Mouse (Mus musculus) MEL (cell line): ENCODE measurements around the gene Gm10447. TPM values are rescaled to one million over a fixed set of nuclear protein-coding genes. Genes with fewer than 3 reads are reported as not detected.

ENCODE experiments used
- DNase-seq: peaks from one replicate; pipeline ENCODE4 v3.0.0; 2011; ENCODE audit warnings: low read depth, low spot score
- H3K27ac ChIP-seq: 2 replicates; pipeline ENCODE4 v1.5.1; 2012; ENCODE audit warnings: low read depth, mild to moderate bottlenecking, control low read depth, low read length, moderate library complexity; ENCODE audit not compliant: control insufficient read depth
- H3K27me3 ChIP-seq, 2 experiments: fragments of 150-350 bp in 1 of 2; sonication (generic) in 1 of 2; 2 replicates each; pipeline ENCODE4 v1.6.1; 2012; ENCODE audit warnings: low read length in 2 of 2, mild to moderate bottlenecking in 2 of 2, improper control_type of control experiment in 1 of 2, moderate library complexity in 1 of 2; ENCODE audit not compliant: insufficient read depth in 2 of 2, control insufficient read depth in 1 of 2
- H3K36me3 ChIP-seq, 2 experiments: 2 replicates each; pipeline ENCODE4 v1.6.1; 2012 to 2014; ENCODE audit warnings: low read length in 2 of 2, improper control_type of control experiment in 1 of 2, inconsistent platforms in 1 of 2, mild to moderate bottlenecking in 1 of 2; ENCODE audit not compliant: insufficient read depth in 2 of 2, control insufficient read depth in 1 of 2
- H3K4me1 ChIP-seq, 2 experiments: fragments of 150-350 bp in 1 of 2; sonication (generic) in 1 of 2; 2 replicates each; pipeline ENCODE4 v1.6.1; 2012; ENCODE audit warnings: low read length in 2 of 2, improper control_type of control experiment in 1 of 2, mild to moderate bottlenecking in 1 of 2; ENCODE audit not compliant: insufficient read depth in 2 of 2, control insufficient read depth in 1 of 2
- H3K4me3 ChIP-seq, 2 experiments: fragments of 150-350 bp in 1 of 2; sonication (generic) in 1 of 2; 2 replicates each; pipeline ENCODE4 v1.5.1; 2012; ENCODE audit warnings: low read depth in 2 of 2, low read length in 2 of 2, mild to moderate bottlenecking in 2 of 2, moderate library complexity in 2 of 2, control low read depth in 1 of 2, improper control_type of control experiment in 1 of 2; ENCODE audit not compliant: control insufficient read depth in 1 of 2, insufficient read depth in 1 of 2
- H3K79me2 ChIP-seq: 2 replicates; pipeline ENCODE4 v1.6.1; 2012; ENCODE audit warnings: mild to moderate bottlenecking, low read length, moderate library complexity; ENCODE audit not compliant: control insufficient read depth, poor library complexity, insufficient read depth
- H3K9ac ChIP-seq: 2 replicates; pipeline ENCODE4 v1.6.1; 2012; ENCODE audit warnings: low read depth, mild to moderate bottlenecking, control low read depth, low read length, moderate library complexity; ENCODE audit not compliant: control insufficient read depth, poor library complexity, severe bottlenecking
- H3K9me3 ChIP-seq: fragments of 150-350 bp; sonication (generic); replicated peaks from 2 replicates; pipeline ENCODE4 v1.6.1; 2012; ENCODE audit warnings: mild to moderate bottlenecking, low read length, improper control_type of control experiment, moderate library complexity; ENCODE audit not compliant: insufficient read depth
- BHLHE40 ChIP-seq: IDR thresholded peaks from 2 replicates; pipeline ENCODE4 v1.6.1; 2012; ENCODE audit warnings: low read depth, mild to moderate bottlenecking, inconsistent platforms, low read length, improper control_type of control experiment, borderline replicate concordance
- CHD1 ChIP-seq: IDR thresholded peaks from 2 replicates; pipeline ENCODE4 v1.6.1; 2012; ENCODE audit warnings: low read depth, mild to moderate bottlenecking, inconsistent platforms, low read length, improper control_type of control experiment
- CHD2 ChIP-seq: IDR thresholded peaks from 2 replicates; pipeline ENCODE4 v1.6.1; 2011; ENCODE audit warnings: low read length, improper control_type of control experiment
- CTCF ChIP-seq, 3 experiments: IDR thresholded peaks in 2 of 3; conservative IDR thresholded peaks in 1 of 3; 2 replicates each; pipeline ENCODE4 v1.5.1; 2011 to 2012; ENCODE audit warnings: low read length in 3 of 3, low read depth in 2 of 3, mild to moderate bottlenecking in 2 of 3, improper control_type of control experiment in 1 of 3, inconsistent platforms in 1 of 3, mixed read lengths in 1 of 3, moderate library complexity in 1 of 3; ENCODE audit not compliant: control insufficient read depth in 1 of 3, insufficient read depth in 1 of 3, poor library complexity in 1 of 3, severe bottlenecking in 1 of 3
- E2F4 ChIP-seq: IDR thresholded peaks from 2 replicates; pipeline ENCODE4 v1.6.1; 2011; ENCODE audit warnings: low read depth, low read length, improper control_type of control experiment, borderline replicate concordance
- ELF1 ChIP-seq: IDR thresholded peaks from 2 replicates; pipeline ENCODE4 v1.6.1; 2014; ENCODE audit warnings: low read depth, mild to moderate bottlenecking, inconsistent platforms, low read length, improper control_type of control experiment, moderate library complexity
- EP300 ChIP-seq, 2 experiments: IDR thresholded peaks; 2 replicates each; pipeline ENCODE4 v1.6.1; 2011; ENCODE audit warnings: improper control_type of control experiment in 2 of 2, low read length in 2 of 2, low read depth in 1 of 2, mild to moderate bottlenecking in 1 of 2
- ETS1 ChIP-seq: IDR thresholded peaks from 2 replicates; pipeline ENCODE4 v1.6.1; 2012; ENCODE audit warnings: low read depth, mild to moderate bottlenecking, inconsistent platforms, low read length, improper control_type of control experiment, moderate library complexity
- GABPA ChIP-seq: IDR thresholded peaks from 2 replicates; pipeline ENCODE4 v1.6.1; 2012; ENCODE audit warnings: low read depth, mild to moderate bottlenecking, inconsistent platforms, low read length, improper control_type of control experiment, moderate library complexity
- GATA1 ChIP-seq: IDR thresholded peaks from 2 replicates; pipeline ENCODE4 v1.6.1; 2011; ENCODE audit warnings: low read depth, low read length, improper control_type of control experiment
- JUND ChIP-seq: IDR thresholded peaks from 2 replicates; pipeline ENCODE4 v1.6.1; 2011; ENCODE audit warnings: low read depth, mild to moderate bottlenecking, improper control_type of control experiment, low read length
- KAT2A ChIP-seq: conservative IDR thresholded peaks from 2 replicates; pipeline ENCODE4 v1.6.1; 2012; ENCODE audit warnings: low read depth, low read length, improper control_type of control experiment, inconsistent platforms
- MAX ChIP-seq: IDR thresholded peaks from 2 replicates; pipeline ENCODE4 v1.6.1; 2011; ENCODE audit warnings: low read length, improper control_type of control experiment
- MAZ ChIP-seq: IDR thresholded peaks from 2 replicates; pipeline ENCODE4 v1.6.1; 2012; ENCODE audit warnings: low read depth, mild to moderate bottlenecking, inconsistent platforms, low read length, improper control_type of control experiment
- MEF2A ChIP-seq: IDR thresholded peaks from 2 replicates; pipeline ENCODE4 v1.6.1; 2014; ENCODE audit warnings: low read depth, mild to moderate bottlenecking, inconsistent platforms, low read length, improper control_type of control experiment; ENCODE audit not compliant: poor library complexity, insufficient replicate concordance, severe bottlenecking; ENCODE audit errors: extremely low read depth
- MXI1 ChIP-seq: IDR thresholded peaks from 2 replicates; pipeline ENCODE4 v1.6.1; 2011; ENCODE audit warnings: mild to moderate bottlenecking, low read depth, low read length, improper control_type of control experiment
- MYB ChIP-seq: IDR thresholded peaks from 2 replicates; pipeline ENCODE4 v1.6.1; 2011; ENCODE audit warnings: mild to moderate bottlenecking, low read depth, low read length, improper control_type of control experiment
- MYC ChIP-seq: IDR thresholded peaks from 2 replicates; pipeline ENCODE4 v1.6.1; 2011; ENCODE audit warnings: low read depth, mild to moderate bottlenecking, low read length, improper control_type of control experiment, moderate library complexity
- NELFE ChIP-seq: IDR thresholded peaks from 2 replicates; pipeline ENCODE4 v1.6.1; 2011; ENCODE audit warnings: low read depth, low read length, improper control_type of control experiment
- NRF1 ChIP-seq: IDR thresholded peaks from 2 replicates; pipeline ENCODE4 v1.6.1; 2014; ENCODE audit warnings: low read depth, mild to moderate bottlenecking, inconsistent platforms, low read length, improper control_type of control experiment, moderate library complexity; ENCODE audit not compliant: poor library complexity, insufficient read depth, severe bottlenecking
- POLR2A ChIP-seq, 2 experiments: IDR thresholded peaks; 2 replicates each; pipeline ENCODE4 v1.6.1; 2011 to 2012; ENCODE audit warnings: low read length in 2 of 2, mild to moderate bottlenecking in 2 of 2, control low read depth in 1 of 2, improper control_type of control experiment in 1 of 2, low read depth in 1 of 2, moderate library complexity in 1 of 2; ENCODE audit not compliant: control insufficient read depth in 1 of 2, insufficient read depth in 1 of 2, poor library complexity in 1 of 2
- POLR2AphosphoS2 ChIP-seq: IDR thresholded peaks from 2 replicates; pipeline ENCODE4 v1.6.1; 2011; ENCODE audit warnings: low read length, improper control_type of control experiment
- POLR2AphosphoS5 ChIP-seq: IDR thresholded peaks from 2 replicates; pipeline ENCODE4 v1.6.1; 2012; ENCODE audit warnings: low read depth, borderline replicate concordance, mild to moderate bottlenecking, inconsistent platforms, low read length, moderate library complexity, mixed read lengths
- RAD21 ChIP-seq: IDR thresholded peaks from 2 replicates; pipeline ENCODE4 v1.6.1; 2011; ENCODE audit warnings: mild to moderate bottlenecking, low read depth, low read length, improper control_type of control experiment
- RCOR1 ChIP-seq: IDR thresholded peaks from 2 replicates; pipeline ENCODE4 v1.6.1; 2012; ENCODE audit warnings: low read depth, mild to moderate bottlenecking, inconsistent platforms, low read length, improper control_type of control experiment
- SIN3A ChIP-seq: IDR thresholded peaks from 2 replicates; pipeline ENCODE4 v1.6.1; 2012; ENCODE audit warnings: low read length, improper control_type of control experiment, inconsistent platforms
- SMC3 ChIP-seq: IDR thresholded peaks from 2 replicates; pipeline ENCODE4 v1.6.1; 2011; ENCODE audit warnings: low read depth, low read length, improper control_type of control experiment
- TAL1 ChIP-seq: IDR thresholded peaks from 2 replicates; pipeline ENCODE4 v1.6.1; 2012; ENCODE audit warnings: mild to moderate bottlenecking, inconsistent platforms, low read length, moderate library complexity, mixed read lengths
- TCF12 ChIP-seq: IDR thresholded peaks from 2 replicates; pipeline ENCODE4 v1.6.1; 2014; ENCODE audit warnings: low read depth, mild to moderate bottlenecking, inconsistent platforms, low read length, improper control_type of control experiment, moderate library complexity
- UBTF ChIP-seq: IDR thresholded peaks from 2 replicates; pipeline ENCODE4 v1.6.1; 2012; ENCODE audit warnings: low read depth, mild to moderate bottlenecking, inconsistent platforms, low read length, improper control_type of control experiment, moderate library complexity, borderline replicate concordance; ENCODE audit not compliant: insufficient read depth
- USF1 ChIP-seq: IDR thresholded peaks from 2 replicates; pipeline ENCODE4 v1.6.1; 2014; ENCODE audit warnings: low read depth, mild to moderate bottlenecking, inconsistent platforms, low read length, improper control_type of control experiment, moderate library complexity
- USF2 ChIP-seq, 2 experiments: IDR thresholded peaks; 2 replicates each; pipeline ENCODE4 v1.6.1; 2011 to 2012; ENCODE audit warnings: improper control_type of control experiment in 2 of 2, low read length in 2 of 2, borderline replicate concordance in 1 of 2, inconsistent platforms in 1 of 2, low read depth in 1 of 2, mild to moderate bottlenecking in 1 of 2; ENCODE audit not compliant: insufficient read depth in 1 of 2
- ZC3H11A ChIP-seq: IDR thresholded peaks from 2 replicates; pipeline ENCODE4 v1.6.1; 2012; ENCODE audit warnings: low read depth, mild to moderate bottlenecking, inconsistent platforms, low read length, improper control_type of control experiment
- ZKSCAN1 ChIP-seq: IDR thresholded peaks from 2 replicates; pipeline ENCODE4 v1.6.1; 2012; ENCODE audit warnings: low read depth, mild to moderate bottlenecking, inconsistent platforms, low read length, improper control_type of control experiment, moderate library complexity
- ZMIZ1 ChIP-seq: IDR thresholded peaks from 2 replicates; pipeline ENCODE4 v1.6.1; 2012; ENCODE audit warnings: low read depth, mild to moderate bottlenecking, inconsistent platforms, low read length, improper control_type of control experiment, moderate library complexity
- ZNF384 ChIP-seq: IDR thresholded peaks from 2 replicates; pipeline ENCODE4 v1.6.1; 2012; ENCODE audit warnings: low read depth, mild to moderate bottlenecking, inconsistent platforms, low read length, improper control_type of control experiment
- polyA plus RNA-seq, 2 experiments: library from polyadenylated mRNA; stranded (reverse) in 1 of 2; unstranded in 1 of 2; fragments of >175 nt in 1 of 2; fragments of >200 nt in 1 of 2; gene quantifications; 2 replicates each; pipeline versions ENCODE4 v1.2.1 to v1.2.4; 2012; ENCODE audit warnings: low replicate concordance in 2 of 2, low read depth in 1 of 2; ENCODE audit not compliant: insufficient read length in 2 of 2, insufficient read depth in 1 of 2, missing spikeins in 1 of 2
- total RNA-seq: library from RNA; depleted of rRNA; stranded (reverse); fragments of 300-350 nt; gene quantifications from 2 replicates; pipeline ENCODE4 v1.2.3, GENCODE M21; 2012

The Gm10447 gene
- total and polyA plus RNA-seq, 3 experiments: not detected

- Histone ChIP-seq H3K27ac (peak within 1 kb of the TSS; percentile 83), H3K4me1 (peaks cover 8 to 30% of the 10 kb centered on the region in 2 experiments), H3K4me3 (peak within 1 kb of the TSS; percentile 89 to 94), H3K9ac (peak within 1 kb of the TSS; percentile 95), H3K79me2 (peaks cover 14% of the 10 kb centered on the region), H3K36me3 (peaks cover 7 to 30% of the 10 kb centered on the region in 2 experiments), H3K27me3 (no peaks in the 10 kb centered on the region), H3K9me3 (no peaks in the 10 kb centered on the region)
- DNase-seq: peak; percentile 100
- TF ChIP-seq MAX (peak; percentile 78; the same call in 1 of the 2 replicates), MYB (peak; percentile 26; the same call in 1 of the 2 replicates), RCOR1 (no peak), MYC (peak; percentile 77), GABPA (no peak), BHLHE40 (peak; percentile 49; the same call in 1 of the 2 replicates), ELF1 (peak; percentile 94), GATA1 (no peak), JUND (no peak), ZMIZ1 (peak; percentile 85), CTCF (IDR thresholded peaks at IDR 0.05 in 2 of 3, conservative IDR thresholded peaks at IDR 0.05 in 1 of 3; ENCODE audit: control insufficient read depth in 1 of 3, insufficient read depth in 1 of 3, low read depth in 2 of 3, low read length in 3 of 3, poor library complexity in 1 of 3, severe bottlenecking in 1 of 3) (no peak), POLR2AphosphoS5 (no peak), RAD21 (no peak), SMC3 (no peak), SIN3A (peak; percentile 97), NRF1 (no peak), NELFE (peak; percentile 98), ZC3H11A (no peak), MAZ (0 out of 2 replicates have a peak, but pooled peaks have one; percentile 20), CHD1 (peak; percentile 99), USF1 (peak; percentile 85), EP300 (IDR thresholded peaks at IDR 0.05; ENCODE audit: low read depth in 1 of 2, low read length in 2 of 2) (peak in 1 of 2 experiments; percentile 4; a peak in 1 of 4 replicates), ZNF384 (peak; percentile 100), MXI1 (peak; percentile 94), POLR2AphosphoS2 (peak; percentile 90), E2F4 (no peak), TCF12 (peak; percentile 77), KAT2A (peak; percentile 74), MEF2A (no peak), POLR2A (IDR thresholded peaks at IDR 0.05; ENCODE audit: control insufficient read depth in 1 of 2, insufficient read depth in 1 of 2, low read depth in 1 of 2, low read length in 2 of 2, poor library complexity in 1 of 2) (peak; percentile 94 to 98), ETS1 (no peak; the same call in 1 of the 2 replicates), UBTF (no peak), CHD2 (no peak), TAL1 (no peak), USF2 (IDR thresholded peaks at IDR 0.05; ENCODE audit: borderline replicate concordance in 1 of 2, insufficient read depth in 1 of 2, low read depth in 1 of 2, low read length in 2 of 2) (no peak), ZKSCAN1 (no peak; the same call in 1 of the 2 replicates)
Measured at GRCm38 (mm10) chr11:53430670-53431346, 26.1 kb downstream of the Gm10447 start, which contains the start of the genes Uqcrq and Gdf9. Gene Uqcrq (minus strand): TSS chr11:53430831. Gene Gdf9 (plus strand): TSS chr11:53431023.
